Mouse (Mus musculus) MEL (cell line): ENCODE measurements around the gene Tnni1. TPM values are rescaled to one million over a fixed set of nuclear protein-coding genes. Genes with fewer than 3 reads are reported as not detected.

ENCODE experiments used
- DNase-seq: peaks from one replicate; pipeline ENCODE4 v3.0.0; 2011; ENCODE audit warnings: low read depth, low spot score
- H3K27ac ChIP-seq: 2 replicates; pipeline ENCODE4 v1.5.1; 2012; ENCODE audit warnings: low read depth, mild to moderate bottlenecking, control low read depth, low read length, moderate library complexity; ENCODE audit not compliant: control insufficient read depth
- H3K27me3 ChIP-seq, 2 experiments: fragments of 150-350 bp in 1 of 2; sonication (generic) in 1 of 2; 2 replicates each; pipeline ENCODE4 v1.6.1; 2012; ENCODE audit warnings: low read length in 2 of 2, mild to moderate bottlenecking in 2 of 2, improper control_type of control experiment in 1 of 2, moderate library complexity in 1 of 2; ENCODE audit not compliant: insufficient read depth in 2 of 2, control insufficient read depth in 1 of 2
- H3K36me3 ChIP-seq, 2 experiments: 2 replicates each; pipeline ENCODE4 v1.6.1; 2012 to 2014; ENCODE audit warnings: low read length in 2 of 2, improper control_type of control experiment in 1 of 2, inconsistent platforms in 1 of 2, mild to moderate bottlenecking in 1 of 2; ENCODE audit not compliant: insufficient read depth in 2 of 2, control insufficient read depth in 1 of 2
- H3K4me1 ChIP-seq, 2 experiments: fragments of 150-350 bp in 1 of 2; sonication (generic) in 1 of 2; 2 replicates each; pipeline ENCODE4 v1.6.1; 2012; ENCODE audit warnings: low read length in 2 of 2, improper control_type of control experiment in 1 of 2, mild to moderate bottlenecking in 1 of 2; ENCODE audit not compliant: insufficient read depth in 2 of 2, control insufficient read depth in 1 of 2
- H3K4me3 ChIP-seq, 2 experiments: fragments of 150-350 bp in 1 of 2; sonication (generic) in 1 of 2; 2 replicates each; pipeline ENCODE4 v1.5.1; 2012; ENCODE audit warnings: low read depth in 2 of 2, low read length in 2 of 2, mild to moderate bottlenecking in 2 of 2, moderate library complexity in 2 of 2, control low read depth in 1 of 2, improper control_type of control experiment in 1 of 2; ENCODE audit not compliant: control insufficient read depth in 1 of 2, insufficient read depth in 1 of 2
- H3K79me2 ChIP-seq: 2 replicates; pipeline ENCODE4 v1.6.1; 2012; ENCODE audit warnings: mild to moderate bottlenecking, low read length, moderate library complexity; ENCODE audit not compliant: control insufficient read depth, poor library complexity, insufficient read depth
- H3K9ac ChIP-seq: 2 replicates; pipeline ENCODE4 v1.6.1; 2012; ENCODE audit warnings: low read depth, mild to moderate bottlenecking, control low read depth, low read length, moderate library complexity; ENCODE audit not compliant: control insufficient read depth, poor library complexity, severe bottlenecking
- H3K9me3 ChIP-seq: fragments of 150-350 bp; sonication (generic); replicated peaks from 2 replicates; pipeline ENCODE4 v1.6.1; 2012; ENCODE audit warnings: mild to moderate bottlenecking, low read length, improper control_type of control experiment, moderate library complexity; ENCODE audit not compliant: insufficient read depth
- BHLHE40 ChIP-seq: IDR thresholded peaks from 2 replicates; pipeline ENCODE4 v1.6.1; 2012; ENCODE audit warnings: low read depth, mild to moderate bottlenecking, inconsistent platforms, low read length, improper control_type of control experiment, borderline replicate concordance
- CTCF ChIP-seq, 3 experiments: IDR thresholded peaks in 2 of 3; conservative IDR thresholded peaks in 1 of 3; 2 replicates each; pipeline ENCODE4 v1.5.1; 2011 to 2012; ENCODE audit warnings: low read length in 3 of 3, low read depth in 2 of 3, mild to moderate bottlenecking in 2 of 3, improper control_type of control experiment in 1 of 3, inconsistent platforms in 1 of 3, mixed read lengths in 1 of 3, moderate library complexity in 1 of 3; ENCODE audit not compliant: control insufficient read depth in 1 of 3, insufficient read depth in 1 of 3, poor library complexity in 1 of 3, severe bottlenecking in 1 of 3
- E2F4 ChIP-seq: IDR thresholded peaks from 2 replicates; pipeline ENCODE4 v1.6.1; 2011; ENCODE audit warnings: low read depth, low read length, improper control_type of control experiment, borderline replicate concordance
- ELF1 ChIP-seq: IDR thresholded peaks from 2 replicates; pipeline ENCODE4 v1.6.1; 2014; ENCODE audit warnings: low read depth, mild to moderate bottlenecking, inconsistent platforms, low read length, improper control_type of control experiment, moderate library complexity
- ETS1 ChIP-seq: IDR thresholded peaks from 2 replicates; pipeline ENCODE4 v1.6.1; 2012; ENCODE audit warnings: low read depth, mild to moderate bottlenecking, inconsistent platforms, low read length, improper control_type of control experiment, moderate library complexity
- GATA1 ChIP-seq: IDR thresholded peaks from 2 replicates; pipeline ENCODE4 v1.6.1; 2011; ENCODE audit warnings: low read depth, low read length, improper control_type of control experiment
- HCFC1 ChIP-seq: IDR thresholded peaks from 2 replicates; pipeline ENCODE4 v1.6.1; 2012; ENCODE audit warnings: low read depth, mild to moderate bottlenecking, inconsistent platforms, low read length, improper control_type of control experiment, moderate library complexity
- MAZ ChIP-seq: IDR thresholded peaks from 2 replicates; pipeline ENCODE4 v1.6.1; 2012; ENCODE audit warnings: low read depth, mild to moderate bottlenecking, inconsistent platforms, low read length, improper control_type of control experiment
- MYB ChIP-seq: IDR thresholded peaks from 2 replicates; pipeline ENCODE4 v1.6.1; 2011; ENCODE audit warnings: mild to moderate bottlenecking, low read depth, low read length, improper control_type of control experiment
- MYC ChIP-seq: IDR thresholded peaks from 2 replicates; pipeline ENCODE4 v1.6.1; 2011; ENCODE audit warnings: low read depth, mild to moderate bottlenecking, low read length, improper control_type of control experiment, moderate library complexity
- NRF1 ChIP-seq: IDR thresholded peaks from 2 replicates; pipeline ENCODE4 v1.6.1; 2014; ENCODE audit warnings: low read depth, mild to moderate bottlenecking, inconsistent platforms, low read length, improper control_type of control experiment, moderate library complexity; ENCODE audit not compliant: poor library complexity, insufficient read depth, severe bottlenecking
- POLR2A ChIP-seq, 2 experiments: IDR thresholded peaks; 2 replicates each; pipeline ENCODE4 v1.6.1; 2011 to 2012; ENCODE audit warnings: low read length in 2 of 2, mild to moderate bottlenecking in 2 of 2, control low read depth in 1 of 2, improper control_type of control experiment in 1 of 2, low read depth in 1 of 2, moderate library complexity in 1 of 2; ENCODE audit not compliant: control insufficient read depth in 1 of 2, insufficient read depth in 1 of 2, poor library complexity in 1 of 2
- POLR2AphosphoS5 ChIP-seq: IDR thresholded peaks from 2 replicates; pipeline ENCODE4 v1.6.1; 2012; ENCODE audit warnings: low read depth, borderline replicate concordance, mild to moderate bottlenecking, inconsistent platforms, low read length, moderate library complexity, mixed read lengths
- RAD21 ChIP-seq: IDR thresholded peaks from 2 replicates; pipeline ENCODE4 v1.6.1; 2011; ENCODE audit warnings: mild to moderate bottlenecking, low read depth, low read length, improper control_type of control experiment
- RCOR1 ChIP-seq: IDR thresholded peaks from 2 replicates; pipeline ENCODE4 v1.6.1; 2012; ENCODE audit warnings: low read depth, mild to moderate bottlenecking, inconsistent platforms, low read length, improper control_type of control experiment
- SIN3A ChIP-seq: IDR thresholded peaks from 2 replicates; pipeline ENCODE4 v1.6.1; 2012; ENCODE audit warnings: low read length, improper control_type of control experiment, inconsistent platforms
- SMC3 ChIP-seq: IDR thresholded peaks from 2 replicates; pipeline ENCODE4 v1.6.1; 2011; ENCODE audit warnings: low read depth, low read length, improper control_type of control experiment
- TCF12 ChIP-seq: IDR thresholded peaks from 2 replicates; pipeline ENCODE4 v1.6.1; 2014; ENCODE audit warnings: low read depth, mild to moderate bottlenecking, inconsistent platforms, low read length, improper control_type of control experiment, moderate library complexity
- UBTF ChIP-seq: IDR thresholded peaks from 2 replicates; pipeline ENCODE4 v1.6.1; 2012; ENCODE audit warnings: low read depth, mild to moderate bottlenecking, inconsistent platforms, low read length, improper control_type of control experiment, moderate library complexity, borderline replicate concordance; ENCODE audit not compliant: insufficient read depth
- ZC3H11A ChIP-seq: IDR thresholded peaks from 2 replicates; pipeline ENCODE4 v1.6.1; 2012; ENCODE audit warnings: low read depth, mild to moderate bottlenecking, inconsistent platforms, low read length, improper control_type of control experiment
- ZKSCAN1 ChIP-seq: IDR thresholded peaks from 2 replicates; pipeline ENCODE4 v1.6.1; 2012; ENCODE audit warnings: low read depth, mild to moderate bottlenecking, inconsistent platforms, low read length, improper control_type of control experiment, moderate library complexity
- ZNF384 ChIP-seq: IDR thresholded peaks from 2 replicates; pipeline ENCODE4 v1.6.1; 2012; ENCODE audit warnings: low read depth, mild to moderate bottlenecking, inconsistent platforms, low read length, improper control_type of control experiment
- polyA plus RNA-seq, 2 experiments: library from polyadenylated mRNA; stranded (reverse) in 1 of 2; unstranded in 1 of 2; fragments of >175 nt in 1 of 2; fragments of >200 nt in 1 of 2; gene quantifications; 2 replicates each; pipeline versions ENCODE4 v1.2.1 to v1.2.4; 2012; ENCODE audit warnings: low replicate concordance in 2 of 2, low read depth in 1 of 2; ENCODE audit not compliant: insufficient read length in 2 of 2, insufficient read depth in 1 of 2, missing spikeins in 1 of 2
- total RNA-seq: library from RNA; depleted of rRNA; stranded (reverse); fragments of 300-350 nt; gene quantifications from 2 replicates; pipeline ENCODE4 v1.2.3, GENCODE M21; 2012

Tnni1 gene
- total and polyA plus RNA-seq, 3 experiments: 0.15 TPM; not detected in 2

DNA sequence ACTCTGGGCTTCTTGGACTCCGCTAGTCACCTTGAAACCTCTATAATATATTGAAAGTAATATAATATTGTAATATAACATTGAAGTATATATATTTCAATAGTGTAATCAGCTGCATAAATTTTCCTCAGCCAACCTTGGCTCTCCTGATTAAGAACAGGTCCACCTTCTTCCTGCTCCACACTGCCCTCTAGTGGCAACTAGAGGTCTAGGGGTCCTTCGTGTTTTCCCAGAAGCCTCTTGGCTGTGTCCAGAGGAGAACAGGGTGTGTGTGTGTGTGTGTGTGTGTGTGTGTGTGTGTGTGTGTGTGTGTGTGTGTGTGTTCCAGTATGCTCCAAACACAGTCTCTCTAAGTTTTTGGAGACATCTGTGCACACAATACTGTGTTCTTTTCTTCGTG, 8.6 kb downstream of the Tnni1 start:
- H3K4me1 ChIP-seq: peaks cover 0 to 9% of the 10 kb centered on the region in 2 experiments; a peak in 2 of 4 replicates
- H3K36me3 ChIP-seq: no peaks in the 10 kb centered on the region
- peak; percentile 94 for DNase-seq
- peak; percentile 73 for TF ChIP-seq ELF1
- TF ChIP-seq ZNF384: no peak
- TF ChIP-seq ZKSCAN1: no peak
- TF ChIP-seq ETS1: peak; percentile 11; the same call in 1 of the 2 replicates
- TF ChIP-seq HCFC1: peak; percentile 62
- peak; percentile 52 for TF ChIP-seq SMC3
- TF ChIP-seq RAD21: peak; percentile 34
- TF ChIP-seq CTCF (IDR thresholded peaks at IDR 0.05 in 2 of 3, conservative IDR thresholded peaks at IDR 0.05 in 1 of 3; ENCODE audit: control insufficient read depth in 1 of 3, insufficient read depth in 1 of 3, low read depth in 2 of 3, low read length in 3 of 3, poor library complexity in 1 of 3, severe bottlenecking in 1 of 3): peak; percentile 71 to 86 (median 79)
- H3K79me2 ChIP-seq: no peaks in the 10 kb centered on the region
- peak overlapping the region; percentile 51; the same call in 1 of the 2 replicates for H3K9ac ChIP-seq
- H3K9me3 ChIP-seq: no peaks in the 10 kb centered on the region
- no peaks in the 10 kb centered on the region; a peak in 1 of 4 replicates for H3K27me3 ChIP-seq
- H3K27ac ChIP-seq: no peak overlapping the region
- H3K4me3 ChIP-seq: peak overlapping the region; percentile 5 to 12; a peak in 3 of 4 replicates

DNA sequence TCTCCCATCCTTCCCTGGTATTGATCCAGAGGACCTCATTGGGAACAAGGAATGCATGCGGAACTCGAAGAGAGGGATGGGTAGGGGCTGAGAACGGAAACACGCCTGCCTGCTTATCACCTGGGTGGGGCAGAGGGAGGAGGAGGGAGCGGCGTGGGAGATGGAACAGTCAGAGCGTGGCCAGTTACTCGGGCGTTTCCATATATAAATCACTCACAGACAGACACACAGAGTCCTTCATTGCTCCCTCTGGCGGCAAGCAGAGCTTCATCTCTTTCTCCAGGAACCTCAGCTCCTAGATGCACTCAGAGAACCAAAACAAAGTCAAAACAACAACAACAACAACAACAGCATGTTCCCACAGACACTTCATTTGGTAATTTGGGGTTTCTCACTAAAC, 9.5 kb downstream of the Tnni1 start:
- DNase-seq: peak; percentile 83
- Histone ChIP-seq H3K9ac (peak overlapping the region; percentile 51), H3K27me3 (no peaks in the 10 kb centered on the region; a peak in 1 of 4 replicates), H3K79me2 (no peaks in the 10 kb centered on the region), H3K4me1 (peaks cover 0 to 12% of the 10 kb centered on the region in 2 experiments; a peak in 2 of 4 replicates), H3K27ac (no peak overlapping the region), H3K4me3 (peak overlapping the region; percentile 39), H3K9me3 (no peaks in the 10 kb centered on the region), H3K36me3 (no peaks in the 10 kb centered on the region)
- TF ChIP-seq GATA1: peak; percentile 36
- TF ChIP-seq CTCF (IDR thresholded peaks at IDR 0.05 in 2 of 3, conservative IDR thresholded peaks at IDR 0.05 in 1 of 3; ENCODE audit: control insufficient read depth in 1 of 3, insufficient read depth in 1 of 3, low read depth in 2 of 3, low read length in 3 of 3, poor library complexity in 1 of 3, severe bottlenecking in 1 of 3): peak; percentile 26 to 54 (median 44); a peak in 5 of 6 replicates
- 0 out of 2 replicates have a peak, but pooled peaks have one; percentile 34 for TF ChIP-seq SIN3A
- TF ChIP-seq UBTF: no peak
- no peak for TF ChIP-seq POLR2A (IDR thresholded peaks at IDR 0.05; ENCODE audit: control insufficient read depth in 1 of 2, insufficient read depth in 1 of 2, low read depth in 1 of 2, low read length in 2 of 2, poor library complexity in 1 of 2)
- peak; percentile 61 for TF ChIP-seq SMC3

DNA sequence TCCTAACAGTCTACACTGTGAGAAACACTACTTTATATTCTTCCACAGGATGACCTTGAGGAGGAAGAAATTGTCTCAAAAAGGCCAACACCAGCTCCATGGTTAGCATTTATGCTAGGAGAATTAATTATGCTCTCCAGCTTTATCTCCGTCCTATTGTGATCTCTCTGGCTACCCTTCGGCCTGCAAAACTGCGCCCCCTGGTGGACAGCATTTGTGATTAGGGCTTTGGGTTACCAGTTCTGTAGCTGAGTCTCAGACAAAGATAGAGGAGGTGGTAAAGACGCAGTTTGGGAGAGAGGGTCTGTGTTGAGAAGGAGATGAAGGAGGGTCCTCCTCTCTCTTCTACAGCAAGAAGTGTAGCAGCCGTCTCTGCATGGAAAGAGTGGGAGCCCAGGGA, 10.6 kb downstream of the Tnni1 start:
- peak; percentile 88 for DNase-seq
- H3K9ac ChIP-seq: no peak overlapping the region
- H3K4me3 ChIP-seq: no peak overlapping the region
- H3K27ac ChIP-seq: no peak overlapping the region
- H3K9me3 ChIP-seq: no peaks in the 10 kb centered on the region
- no peaks in the 10 kb centered on the region for H3K36me3 ChIP-seq
- H3K79me2 ChIP-seq: no peaks in the 10 kb centered on the region
- peaks cover 0 to 14% of the 10 kb centered on the region in 2 experiments; a peak in 2 of 4 replicates for H3K4me1 ChIP-seq
- TF ChIP-seq POLR2AphosphoS5 (no peak), CTCF (IDR thresholded peaks at IDR 0.05 in 2 of 3, conservative IDR thresholded peaks at IDR 0.05 in 1 of 3; ENCODE audit: control insufficient read depth in 1 of 3, insufficient read depth in 1 of 3, low read depth in 2 of 3, low read length in 3 of 3, poor library complexity in 1 of 3, severe bottlenecking in 1 of 3) (peak; percentile 91 to 96 (median 95)), TCF12 (no peak), MYC (no peak), POLR2A (IDR thresholded peaks at IDR 0.05; ENCODE audit: control insufficient read depth in 1 of 2, insufficient read depth in 1 of 2, low read depth in 1 of 2, low read length in 2 of 2, poor library complexity in 1 of 2) (no peak), NRF1 (no peak), BHLHE40 (no peak), E2F4 (no peak), ETS1 (no peak), SMC3 (peak; percentile 83), ZC3H11A (peak; percentile 41; the same call in 1 of the 2 replicates), RCOR1 (no peak), MAZ (0 out of 2 replicates have a peak, but pooled peaks have one; percentile 13), ELF1 (no peak), GATA1 (peak; percentile 36; the same call in 1 of the 2 replicates), RAD21 (peak; percentile 50), MYB (no peak)
- TF ChIP-seq, all 39 proteins: peak for 6
- no peaks in the 10 kb centered on the region; a peak in 1 of 4 replicates for H3K27me3 ChIP-seq
